Mouse (Mus musculus): ENCODE measurements around the gene Smim11. TPM values are rescaled to one million over a fixed set of nuclear protein-coding genes. Genes with fewer than 3 reads are reported as not detected.

Gene Smim11
- polyA plus RNA-seq (2017; shearing (Covaris generic)), result 100 to 1,000 TPM; 121 to 124 TPM

DNA sequence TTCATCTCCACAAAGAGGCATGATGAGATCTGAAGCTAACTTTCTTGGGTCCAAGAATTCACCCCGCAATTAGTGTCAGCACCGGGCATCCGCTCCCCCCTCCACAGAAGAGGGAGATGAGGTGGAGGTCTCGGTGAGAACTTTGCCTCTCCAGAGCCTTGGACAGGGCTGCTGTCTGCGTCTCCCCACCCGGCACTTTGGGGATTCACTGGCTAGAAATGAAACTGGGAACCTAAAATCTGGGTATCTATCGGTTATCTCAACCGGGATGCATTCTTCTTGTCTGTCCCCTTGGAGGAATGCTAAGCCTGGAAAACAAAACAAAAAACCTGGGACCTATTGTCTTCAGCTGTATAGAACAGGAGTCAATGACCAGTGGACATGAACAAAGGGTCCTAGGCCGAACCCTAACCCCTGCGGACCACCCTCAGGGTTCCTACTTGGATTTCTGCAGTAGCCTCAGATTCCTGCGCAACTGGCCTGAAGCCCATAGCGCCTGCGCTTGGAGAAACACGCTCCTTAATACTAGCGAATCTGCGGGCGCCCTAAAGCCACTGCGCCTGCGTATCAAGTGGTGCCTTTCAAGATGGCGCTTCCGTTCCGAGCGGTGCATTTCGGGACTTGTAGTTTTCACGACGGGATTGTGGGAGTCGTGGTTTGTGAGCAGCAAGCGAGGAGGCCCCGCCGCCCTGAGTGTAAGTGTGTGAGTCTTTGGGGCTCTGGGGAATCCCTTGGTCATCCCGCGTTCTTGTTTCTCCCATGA is at the start of gene Smim11:
Gene Smim11 (plus strand): TSS at position 638 of the 763 bp plus-strand sequence.
- peak; percentile 95 for ATAC-seq

GRCm38 (mm10) chr16:92254316-92254715 is 46.8 kb upstream of the Smim11 start:
- no peak for ATAC-seq

DNA sequence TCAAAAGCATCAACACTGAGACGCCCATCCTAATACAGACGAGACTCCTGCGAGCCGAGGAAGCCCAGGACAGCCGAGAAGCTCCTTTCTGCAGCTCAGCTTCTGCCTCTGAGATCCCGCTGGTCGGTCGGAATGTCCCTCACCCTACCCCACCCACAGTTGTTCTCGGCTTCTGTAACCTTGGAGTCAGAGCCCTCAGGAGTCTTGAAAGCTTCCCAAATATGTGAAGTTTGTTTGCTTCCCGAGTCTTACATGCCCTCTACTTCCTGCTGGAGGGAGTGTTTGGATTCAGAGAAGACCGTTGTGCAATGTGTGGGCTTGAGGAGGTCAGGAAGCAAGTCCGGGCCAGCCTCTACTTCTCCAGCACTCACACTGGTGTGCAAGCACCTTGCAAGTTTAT is 33.2 kb upstream of the Smim11 start:
- ATAC-seq, result no peak

GRCm38 (mm10) chr16:92274516-92274915 is 26.6 kb upstream of the Smim11 start:
- ATAC-seq, result no peak

GRCm38 (mm10) chr16:92275526-92275925 is 25.6 kb upstream of the Smim11 start:
- ATAC-seq, result no peak

- no peak for ATAC-seq
Measured at GRCm38 (mm10) chr16:92282671-92283070, 18.4 kb upstream of the Smim11 start.

DNA sequence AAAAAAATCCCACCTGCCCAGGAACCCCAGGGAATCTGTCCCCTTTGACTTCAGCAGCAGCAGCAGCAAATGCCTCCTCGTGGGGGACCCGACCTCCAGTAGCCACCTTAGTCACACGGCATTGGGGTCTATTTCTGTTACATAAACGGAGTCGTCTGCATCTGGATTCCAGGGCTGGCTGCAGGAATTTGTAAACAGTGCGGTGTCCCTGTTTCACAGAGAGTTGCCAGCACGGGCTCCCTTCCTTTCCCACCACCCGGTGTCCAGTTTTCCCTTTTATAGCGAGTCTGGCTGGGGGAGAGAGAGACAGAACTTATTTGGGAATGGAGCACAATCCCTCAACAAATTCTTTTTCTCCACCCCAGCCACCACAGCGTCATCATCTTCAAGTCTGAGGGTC is 16.0 kb upstream of the Smim11 start:
- ATAC-seq, result no peak

- no peak for ATAC-seq
Measured at GRCm38 (mm10) chr16:92286609-92287008, 14.5 kb upstream of the Smim11 start.

DNA sequence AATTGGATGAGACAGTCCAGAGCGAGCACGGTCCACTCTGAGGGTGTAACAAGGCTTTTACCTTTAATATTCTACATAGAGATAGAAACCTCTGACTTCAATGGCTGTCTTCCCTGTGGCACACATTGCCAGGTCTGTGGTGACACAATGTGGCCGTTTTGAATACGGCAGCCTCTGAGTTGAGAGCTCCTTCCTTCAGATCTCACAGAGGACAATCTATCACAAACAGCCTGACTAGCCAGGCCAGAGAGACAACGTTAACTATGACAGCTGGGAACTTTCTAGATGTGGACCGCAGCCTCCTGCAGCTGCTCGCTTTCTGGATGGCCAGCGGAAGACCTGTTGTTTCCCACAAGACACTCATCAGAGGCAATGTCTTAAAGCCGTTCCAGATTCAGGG is 12.3 kb upstream of the Smim11 start:
- no peak for ATAC-seq

- ATAC-seq, result no peak
Measured at GRCm38 (mm10) chr16:92290045-92290444, 11.0 kb upstream of the Smim11 start.

- no peak for ATAC-seq
Measured at GRCm38 (mm10) chr16:92292101-92292500, 9.0 kb upstream of the Smim11 start, which contains the start of gene Kcne2. TSS of gene Kcne2 (plus strand) at chr16:92292389.

- no peak for ATAC-seq
Measured at GRCm38 (mm10) chr16:92294267-92294970, 6.7 kb upstream of the Smim11 start.

GRCm38 (mm10) chr16:92295328-92295727 is 5.8 kb upstream of the Smim11 start:
- ATAC-seq, result no peak

GRCm38 (mm10) chr16:92301412-92301806 is 323 bp downstream of the Smim11 start:
- no peak for ATAC-seq

DNA sequence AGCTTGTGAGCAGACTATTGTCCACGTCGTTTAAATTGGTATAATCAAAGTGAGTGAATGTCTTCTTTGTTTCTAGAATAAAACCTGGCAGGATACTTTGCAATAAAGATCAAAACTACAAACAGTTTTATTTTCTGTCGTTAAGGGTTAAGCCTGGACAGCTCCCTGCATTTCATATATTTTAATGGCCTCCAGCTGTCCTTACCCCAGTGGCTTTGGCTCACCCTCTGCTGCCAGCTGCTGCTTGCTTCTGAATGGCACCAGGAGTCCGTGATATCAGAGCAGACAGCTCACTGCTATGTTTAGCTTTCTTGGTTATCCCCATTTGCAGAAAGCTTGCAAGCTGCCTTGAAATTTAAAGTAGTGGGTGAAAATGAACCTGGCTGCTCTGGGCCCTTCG is 903 bp downstream of the Smim11 start:
- ATAC-seq, result no peak

DNA sequence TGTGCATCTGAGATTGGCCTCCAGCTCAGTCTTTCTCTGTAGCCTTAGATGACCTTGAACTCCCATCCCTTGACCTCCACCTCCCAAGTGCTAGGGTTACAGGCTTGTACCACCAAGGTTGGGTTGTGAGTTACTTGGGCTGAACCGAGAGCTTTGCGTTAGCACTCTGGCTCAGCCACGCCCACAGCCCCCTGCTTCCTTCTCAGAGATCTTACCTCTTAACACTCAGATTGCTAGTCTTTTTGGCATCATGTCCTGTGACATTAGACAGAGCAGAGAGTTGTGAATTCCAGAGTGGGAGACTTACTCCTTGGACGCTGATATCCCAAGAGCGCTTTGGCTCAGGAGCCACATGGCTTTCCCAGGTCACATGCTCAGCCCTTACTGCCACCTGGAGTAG is 1.4 kb downstream of the Smim11 start:
- ATAC-seq, result no peak

GRCm38 (mm10) chr16:92305519-92305918 is 4.4 kb downstream of the Smim11 start:
- ATAC-seq, result no peak

- no peak for ATAC-seq
Measured at GRCm38 (mm10) chr16:92307947-92308346, 6.9 kb downstream of the Smim11 start.

- no peak for ATAC-seq
Measured at GRCm38 (mm10) chr16:92309126-92309525, 8.0 kb downstream of the Smim11 start.

- ATAC-seq, result peak; percentile 77
Measured at GRCm38 (mm10) chr16:92313953-92314741, 13.1 kb downstream of the Smim11 start.

GRCm38 (mm10) chr16:92316049-92316738 is 15.1 kb downstream of the Smim11 start:
- no peak for ATAC-seq

GRCm38 (mm10) chr16:92319353-92320109 is 18.4 kb downstream of the Smim11 start:
- peak; percentile 69 for ATAC-seq
